Mouse (Mus musculus) limb, embryonic 14.5 days (tissue): ENCODE results near the gene Rsph6a. TPM values are rescaled to one million over a fixed set of nuclear protein-coding genes. Genes with fewer than 3 reads are reported as not detected.
A peak's percentile ranks its signal among the peaks of the same experiment; 100 is the strongest.

Experiments used
- ATAC-seq: fragments of 200-750 bp; cut with Nextera tagmentation; 2 replicates; pipeline ENCODE4 v1.8.0; 2017; ENCODE audit warnings: low read depth, moderate number of reproducible peaks, moderate TSS enrichment; ENCODE audit not compliant: low FRiP score
- DNase-seq: peaks from one replicate; pipeline ENCODE4 v3.0.0-alpha.2; 2015; ENCODE audit warnings: low spot score
- H3K27ac ChIP-seq: fragments of 300-500 bp; sonication (generic); replicated peaks from 2 replicates; pipeline ENCODE4 v1.5.1; 2014; ENCODE audit warnings: low read depth, mild to moderate bottlenecking, low read length, moderate library complexity, mixed read lengths
- H3K27me3 ChIP-seq: fragments of 300-500 bp; sonication (generic); 2 replicates; pipeline ENCODE4 v1.6.1; 2014; ENCODE audit warnings: low read length, mixed read lengths; ENCODE audit not compliant: control insufficient read depth, insufficient read depth
- H3K36me3 ChIP-seq: fragments of 300-500 bp; sonication (generic); 2 replicates; pipeline ENCODE4 v1.6.1; 2014; ENCODE audit warnings: mild to moderate bottlenecking, low read length, moderate library complexity, mixed read lengths; ENCODE audit not compliant: control insufficient read depth, insufficient read depth
- H3K4me1 ChIP-seq: fragments of 300-500 bp; sonication (generic); 2 replicates; pipeline ENCODE4 v1.6.1; 2014; ENCODE audit warnings: antibody characterized with exemption, low read length, mixed read lengths; ENCODE audit not compliant: control insufficient read depth, insufficient read depth
- H3K4me2 ChIP-seq: fragments of 300-500 bp; sonication (generic); replicated peaks from 2 replicates; pipeline ENCODE4 v1.6.1; 2014; ENCODE audit warnings: low read depth, mild to moderate bottlenecking, low read length, moderate library complexity; ENCODE audit not compliant: severe bottlenecking
- H3K4me3 ChIP-seq: fragments of 300-500 bp; sonication (generic); replicated peaks from 2 replicates; pipeline ENCODE4 v1.5.1; 2014; ENCODE audit warnings: low read length
- H3K9ac ChIP-seq: fragments of 300-500 bp; sonication (generic); 2 replicates; pipeline ENCODE4 v1.6.1; 2014; ENCODE audit warnings: mild to moderate bottlenecking, low read depth, low read length, moderate library complexity; ENCODE audit not compliant: severe bottlenecking
- H3K9me3 ChIP-seq: fragments of 300-500 bp; sonication (generic); 2 replicates; pipeline ENCODE4 v1.6.1; 2016; ENCODE audit warnings: low read length; ENCODE audit not compliant: control insufficient read depth
- POLR2A ChIP-seq: fragments of 200-500 bp; IDR thresholded peaks from 2 replicates; pipeline ENCODE4 v1.8.0; 2012; ENCODE audit warnings: inconsistent platforms, mild to moderate bottlenecking, moderate library complexity, borderline replicate concordance; ENCODE audit not compliant: insufficient read depth, insufficient read length; ENCODE audit errors: extremely low read depth
- WGBS: fragments of 180-500 bp; shearing (Covaris S2); extraction: QIAGEN DNeasy Blood & Tissue Kit; methylation state at CpG from one replicate; pipeline ENCODE4 v1.1.7; 2014; 5-methylcytosine and 5-hydroxymethylcytosine counted together
- polyA plus RNA-seq, 2 experiments: library from polyadenylated mRNA; depleted of rRNA in 1 of 2; stranded (reverse) in 1 of 2; unstranded in 1 of 2; fragments of >200 nt; fragmentation: Nextera tagmentation in 1 of 2; extraction: Ambion mirVana in 1 of 2; gene quantifications; 2 replicates each; pipeline versions ENCODE4 v1.2.1 to v1.2.3; 2012 to 2014

Rsph6a gene
- polyA plus RNA-seq, 2 experiments, result 0.04 TPM; not detected in 1

GRCm38 (mm10) chr7:19094826-19095750, 40.6 kb downstream of the Rsph6a start:
- peaks cover 37% of the 10 kb centered on the region for H3K4me1 ChIP-seq
- WGBS, result 0% methylated on average over 47 of the region's 87 CpGs
- peaks cover 31% of the 10 kb centered on the region for H3K36me3 ChIP-seq
- no peak for TF ChIP-seq POLR2A
- peak overlapping the region; percentile 84 for H3K4me2 ChIP-seq
- H3K27ac ChIP-seq, result peak overlapping the region; percentile 98
- H3K4me3 ChIP-seq, result peak overlapping the region; percentile 79
- DNase-seq (peak; percentile 47), ATAC-seq (no peak)
- no peaks in the 10 kb centered on the region for H3K27me3 ChIP-seq
- no peaks in the 10 kb centered on the region for H3K9me3 ChIP-seq
- H3K9ac ChIP-seq, result peak overlapping the region; percentile 94

- ATAC-seq (peak; percentile 17), DNase-seq (peak; percentile 83)
- no peaks in the 10 kb centered on the region for H3K27me3 ChIP-seq
- no peak for TF ChIP-seq POLR2A
- H3K4me1 ChIP-seq, result peaks cover 37% of the 10 kb centered on the region
- H3K27ac ChIP-seq, result peak overlapping the region; percentile 98
- peak overlapping the region; percentile 94 for H3K9ac ChIP-seq
- peaks cover 25% of the 10 kb centered on the region for H3K36me3 ChIP-seq
- H3K9me3 ChIP-seq, result no peaks in the 10 kb centered on the region
- 0% methylated on average over 18 of the region's 19 CpGs for WGBS
- H3K4me2 ChIP-seq, result peak overlapping the region; percentile 84
- H3K4me3 ChIP-seq, result peak overlapping the region; percentile 79
Observed at GRCm38 (mm10) chr7:19095751-19096110, 41.2 kb downstream of the Rsph6a start.

- no peak for ATAC-seq
- no peak for DNase-seq
- Histone ChIP-seq H3K4me3 (peak overlapping the region; percentile 79), H3K9ac (peak overlapping the region; percentile 94), H3K9me3 (no peaks in the 10 kb centered on the region), H3K36me3 (peaks cover 19% of the 10 kb centered on the region), H3K4me1 (peaks cover 36% of the 10 kb centered on the region), H3K27me3 (no peaks in the 10 kb centered on the region), H3K27ac (peak overlapping the region; percentile 98), H3K4me2 (peak overlapping the region; percentile 84)
- TF ChIP-seq POLR2A, result no peak
- 54% methylated on average over 5 of the region's 5 CpGs for WGBS
Observed at GRCm38 (mm10) chr7:19096421-19096976, 42.0 kb downstream of the Rsph6a start.

GRCm38 (mm10) chr7:19097217-19097616, 42.7 kb downstream of the Rsph6a start:
- Histone ChIP-seq H3K36me3 (peaks cover 14% of the 10 kb centered on the region), H3K4me2 (no peak overlapping the region), H3K9me3 (no peaks in the 10 kb centered on the region), H3K4me3 (no peak overlapping the region), H3K9ac (no peak overlapping the region), H3K27ac (no peak overlapping the region), H3K4me1 (peaks cover 29% of the 10 kb centered on the region), H3K27me3 (no peaks in the 10 kb centered on the region)
- TF ChIP-seq POLR2A, result no peak
- ATAC-seq (no peak), DNase-seq (no peak)
- WGBS, result 52% methylated on average over 2 of the region's 2 CpGs

GRCm38 (mm10) chr7:19097863-19098262, 43.4 kb downstream of the Rsph6a start:
- ATAC-seq, result no peak
- TF ChIP-seq POLR2A, result no peak
- Histone ChIP-seq H3K4me1 (peaks cover 23% of the 10 kb centered on the region), H3K4me3 (no peak overlapping the region), H3K27ac (no peak overlapping the region), H3K9ac (no peak overlapping the region), H3K27me3 (no peaks in the 10 kb centered on the region), H3K4me2 (no peak overlapping the region), H3K9me3 (no peaks in the 10 kb centered on the region), H3K36me3 (peaks cover 14% of the 10 kb centered on the region)
- no peak for DNase-seq
